Mouse (Mus musculus): ENCODE measurements around the gene Sh3gl3. TPM values are rescaled to one million over a fixed set of nuclear protein-coding genes. Genes with fewer than 3 reads are reported as not detected.

The Sh3gl3 gene
- polyA plus RNA-seq (2012; ENCODE audit: insufficient read depth, insufficient read length, missing spikeins): not detected in 2 replicates

DNA sequence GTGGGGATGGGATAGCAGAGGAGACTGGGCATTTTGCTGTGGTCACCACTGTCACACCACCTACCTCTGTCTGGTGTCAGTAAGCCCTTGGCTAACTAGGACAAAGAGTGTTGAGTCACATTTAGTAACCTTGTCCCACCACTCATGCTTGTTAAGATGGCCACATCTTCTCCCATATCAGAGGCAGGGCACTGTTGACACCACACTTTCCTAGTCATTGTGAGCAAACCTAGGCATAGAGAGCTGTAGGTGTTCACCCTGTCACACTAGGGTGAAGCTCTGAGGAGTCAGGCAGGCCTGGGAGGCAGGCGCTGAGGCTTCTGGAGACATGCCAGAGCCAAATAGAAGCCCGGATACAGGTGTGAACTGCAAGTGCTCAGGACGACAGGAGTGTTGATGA, at the start of gene Sh3gl3:
Sh3gl3 (plus strand) TSS at position 301 of the 400 bp plus-strand sequence.
- Histone ChIP-seq H3K4me1 (ENCODE audit: control insufficient read depth, insufficient read depth, low read length) (no peaks in the 10 kb centered on the region), H3K4me3 (ENCODE audit: insufficient read depth, low read length) (no peak within 1 kb of the TSS), H3K27ac (ENCODE audit: insufficient read depth, low read depth, low read length) (no peak within 1 kb of the TSS)
- TF ChIP-seq CTCF (IDR thresholded peaks at IDR 0.05; ENCODE audit: low read depth, low read length): no peak
- TF ChIP-seq POLR2A (IDR thresholded peaks at IDR 0.05; ENCODE audit: borderline replicate concordance, low read depth, low read length): no peak

GRCm38 (mm10) chr7:82138196-82138595, 35.4 kb upstream of the Sh3gl3 start:
- no peak overlapping the region for H3K27ac ChIP-seq (ENCODE audit: insufficient read depth, low read depth, low read length)
- H3K4me1 ChIP-seq (ENCODE audit: control insufficient read depth, insufficient read depth, low read length): no peaks in the 10 kb centered on the region
- no peak overlapping the region for H3K4me3 ChIP-seq (ENCODE audit: insufficient read depth, low read length)
- TF ChIP-seq POLR2A (IDR thresholded peaks at IDR 0.05; ENCODE audit: borderline replicate concordance, low read depth, low read length): no peak
- no peak for TF ChIP-seq CTCF (IDR thresholded peaks at IDR 0.05; ENCODE audit: low read depth, low read length)

- Histone ChIP-seq H3K4me3 (ENCODE audit: insufficient read depth, low read length) (no peak overlapping the region), H3K4me1 (ENCODE audit: control insufficient read depth, insufficient read depth, low read length) (no peaks in the 10 kb centered on the region), H3K27ac (ENCODE audit: insufficient read depth, low read depth, low read length) (no peak overlapping the region)
- TF ChIP-seq CTCF (IDR thresholded peaks at IDR 0.05; ENCODE audit: low read depth, low read length) (no peak), POLR2A (IDR thresholded peaks at IDR 0.05; ENCODE audit: borderline replicate concordance, low read depth, low read length) (no peak)
These were observed 26.5 kb upstream of the Sh3gl3 start for GRCm38 (mm10) chr7:82147151-82147550.

GRCm38 (mm10) chr7:82164681-82165080, 9.0 kb upstream of the Sh3gl3 start:
- Histone ChIP-seq H3K4me1 (ENCODE audit: control insufficient read depth, insufficient read depth, low read length) (no peaks in the 10 kb centered on the region), H3K27ac (ENCODE audit: insufficient read depth, low read depth, low read length) (no peak overlapping the region), H3K4me3 (ENCODE audit: insufficient read depth, low read length) (no peak overlapping the region)
- TF ChIP-seq CTCF (IDR thresholded peaks at IDR 0.05; ENCODE audit: low read depth, low read length) (no peak), POLR2A (IDR thresholded peaks at IDR 0.05; ENCODE audit: borderline replicate concordance, low read depth, low read length) (no peak)

- H3K27ac ChIP-seq (ENCODE audit: insufficient read depth, low read depth, low read length): no peak overlapping the region
- no peak for TF ChIP-seq CTCF (IDR thresholded peaks at IDR 0.05; ENCODE audit: low read depth, low read length)
- no peak for TF ChIP-seq POLR2A (IDR thresholded peaks at IDR 0.05; ENCODE audit: borderline replicate concordance, low read depth, low read length)
- H3K4me3 ChIP-seq (ENCODE audit: insufficient read depth, low read length): no peak overlapping the region
- H3K4me1 ChIP-seq (ENCODE audit: control insufficient read depth, insufficient read depth, low read length): no peaks in the 10 kb centered on the region
These were observed 1.1 kb downstream of the Sh3gl3 start for GRCm38 (mm10) chr7:82174571-82175326.

DNA sequence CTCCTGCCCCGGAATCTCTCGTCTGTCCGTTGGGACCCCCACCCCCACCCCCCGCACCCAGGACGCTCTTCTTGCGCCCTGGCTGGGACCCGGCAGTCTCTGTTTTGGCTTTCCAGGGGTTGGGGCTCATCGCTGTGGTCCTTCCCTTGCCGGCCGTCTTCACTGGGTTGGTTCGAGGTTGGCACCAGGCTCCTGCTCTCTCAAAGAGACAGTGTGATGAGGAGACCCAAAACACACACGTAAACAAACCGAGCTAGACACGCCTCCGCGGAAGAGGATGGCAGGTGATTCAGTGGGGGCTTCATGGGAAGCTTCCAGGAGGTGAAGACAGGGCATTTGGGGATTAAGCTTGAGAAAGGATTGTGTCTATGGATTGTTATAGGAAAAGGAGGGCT, 1.7 kb downstream of the Sh3gl3 start:
- Histone ChIP-seq H3K4me1 (ENCODE audit: control insufficient read depth, insufficient read depth, low read length) (no peaks in the 10 kb centered on the region), H3K4me3 (ENCODE audit: insufficient read depth, low read length) (no peak overlapping the region), H3K27ac (ENCODE audit: insufficient read depth, low read depth, low read length) (no peak overlapping the region)
- no peak for TF ChIP-seq CTCF (IDR thresholded peaks at IDR 0.05; ENCODE audit: low read depth, low read length)
- no peak for TF ChIP-seq POLR2A (IDR thresholded peaks at IDR 0.05; ENCODE audit: borderline replicate concordance, low read depth, low read length)

DNA sequence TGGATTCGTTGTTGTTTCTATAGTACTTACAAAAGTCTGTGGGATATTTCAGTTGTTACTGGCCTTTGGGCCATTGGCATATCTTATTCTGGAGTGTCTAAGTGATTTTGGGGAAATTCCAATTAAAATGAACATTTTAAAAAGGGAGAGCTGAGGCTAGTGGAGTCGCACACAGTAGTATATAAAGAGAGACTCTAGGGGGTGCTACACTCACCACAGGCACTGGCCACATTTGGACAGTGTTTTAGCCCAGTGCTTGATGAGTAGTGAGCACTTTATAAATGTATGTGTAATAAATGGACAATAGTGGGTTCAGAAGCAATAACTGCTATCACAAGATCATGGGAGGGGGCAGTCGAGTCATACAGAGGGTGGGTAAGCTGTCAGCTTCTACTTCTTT, 2.6 kb downstream of the Sh3gl3 start:
- H3K4me1 ChIP-seq (ENCODE audit: control insufficient read depth, insufficient read depth, low read length): no peaks in the 10 kb centered on the region
- no peak overlapping the region for H3K27ac ChIP-seq (ENCODE audit: insufficient read depth, low read depth, low read length)
- H3K4me3 ChIP-seq (ENCODE audit: insufficient read depth, low read length): no peak overlapping the region
- TF ChIP-seq CTCF (IDR thresholded peaks at IDR 0.05; ENCODE audit: low read depth, low read length) (no peak), POLR2A (IDR thresholded peaks at IDR 0.05; ENCODE audit: borderline replicate concordance, low read depth, low read length) (no peak)

GRCm38 (mm10) chr7:82177336-82177735, 3.7 kb downstream of the Sh3gl3 start:
- Histone ChIP-seq H3K4me1 (ENCODE audit: control insufficient read depth, insufficient read depth, low read length) (no peaks in the 10 kb centered on the region), H3K27ac (ENCODE audit: insufficient read depth, low read depth, low read length) (no peak overlapping the region), H3K4me3 (ENCODE audit: insufficient read depth, low read length) (no peak overlapping the region)
- no peak for TF ChIP-seq POLR2A (IDR thresholded peaks at IDR 0.05; ENCODE audit: borderline replicate concordance, low read depth, low read length)
- no peak for TF ChIP-seq CTCF (IDR thresholded peaks at IDR 0.05; ENCODE audit: low read depth, low read length)

- H3K4me1 ChIP-seq (ENCODE audit: control insufficient read depth, insufficient read depth, low read length): no peaks in the 10 kb centered on the region
- no peak overlapping the region for H3K27ac ChIP-seq (ENCODE audit: insufficient read depth, low read depth, low read length)
- no peak overlapping the region for H3K4me3 ChIP-seq (ENCODE audit: insufficient read depth, low read length)
- TF ChIP-seq POLR2A (IDR thresholded peaks at IDR 0.05; ENCODE audit: borderline replicate concordance, low read depth, low read length) (no peak), CTCF (IDR thresholded peaks at IDR 0.05; ENCODE audit: low read depth, low read length) (no peak)
These were observed 7.3 kb downstream of the Sh3gl3 start for GRCm38 (mm10) chr7:82180919-82181318.

DNA sequence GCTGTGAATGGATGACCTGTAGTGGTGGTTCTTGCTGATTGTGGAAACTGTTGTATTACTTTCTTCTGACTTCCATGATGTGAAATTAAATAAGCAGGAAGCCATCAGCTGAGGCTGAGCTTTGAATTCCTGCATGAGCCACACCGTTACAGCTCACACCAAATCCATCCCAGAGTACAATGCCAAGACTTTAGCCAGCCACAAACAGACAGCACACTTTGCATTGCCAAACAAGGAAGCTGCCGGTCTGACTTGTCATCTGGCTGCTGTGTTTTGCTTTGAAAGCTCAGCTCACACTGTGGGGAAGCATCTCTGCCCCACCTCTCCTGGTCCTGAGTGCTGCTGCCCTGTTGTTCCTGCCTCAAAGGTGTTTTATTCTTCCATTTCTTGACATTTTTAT, 9.1 kb downstream of the Sh3gl3 start:
- Histone ChIP-seq H3K4me3 (ENCODE audit: insufficient read depth, low read length) (no peak overlapping the region), H3K27ac (ENCODE audit: insufficient read depth, low read depth, low read length) (no peak overlapping the region), H3K4me1 (ENCODE audit: control insufficient read depth, insufficient read depth, low read length) (no peaks in the 10 kb centered on the region)
- TF ChIP-seq CTCF (IDR thresholded peaks at IDR 0.05; ENCODE audit: low read depth, low read length): no peak
- no peak for TF ChIP-seq POLR2A (IDR thresholded peaks at IDR 0.05; ENCODE audit: borderline replicate concordance, low read depth, low read length)
